Mouse (Mus musculus) retina, adult 2 months (tissue): ENCODE data around the gene Supt4a.
A peak's percentile ranks its signal among the peaks of the same experiment; 100 is the strongest.

Experiments used
- DNase-seq: peaks from one replicate; pipeline ENCODE4 v3.0.0-alpha.2; 2012; ENCODE audit warnings: low read depth, low spot score

Gene Supt4a

DNA sequence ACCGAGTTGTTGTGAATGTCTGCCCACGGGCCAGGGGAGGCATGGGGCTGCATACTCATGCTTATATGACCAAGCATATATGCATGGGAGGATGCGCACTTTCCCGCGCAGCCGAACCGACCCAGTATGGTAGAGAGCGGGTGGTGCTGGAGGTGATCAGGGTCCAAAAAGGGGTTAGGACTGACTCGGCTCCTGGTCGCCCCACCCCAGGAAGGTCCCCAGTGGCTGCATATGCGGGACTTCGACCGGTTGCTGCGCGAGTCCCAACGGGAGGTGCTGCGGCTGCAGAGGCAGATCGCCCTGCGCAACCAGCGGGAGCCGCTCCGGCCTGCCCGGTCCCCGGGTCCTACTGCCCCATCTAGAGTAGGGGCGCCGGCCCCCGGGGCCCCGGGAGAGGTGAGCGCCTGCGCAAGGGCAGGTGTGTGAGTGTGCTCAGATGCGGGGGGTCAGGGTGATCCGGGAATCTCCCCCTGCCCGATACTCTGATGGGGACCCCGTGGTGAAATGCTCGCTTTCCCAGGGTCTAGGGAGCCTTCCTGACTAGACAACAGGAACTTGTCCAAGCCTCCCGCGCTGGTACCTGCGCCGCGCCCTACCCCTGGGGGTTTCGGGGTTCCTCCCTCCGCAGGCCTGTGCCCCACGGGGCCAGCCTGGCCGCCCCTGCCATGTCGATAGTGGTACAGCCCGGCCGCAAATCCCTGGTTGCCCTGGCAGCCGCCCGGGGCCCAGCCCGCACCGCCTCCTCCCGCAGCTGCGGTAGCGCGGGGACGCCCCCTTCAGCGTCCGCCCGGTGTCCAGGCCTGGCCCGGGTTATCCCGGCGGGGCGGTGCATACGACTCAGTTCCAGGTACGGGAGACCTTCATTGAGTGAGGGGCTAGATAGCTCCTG, 26.9 kb downstream of the Supt4a start:
- DNase-seq: peak; percentile 64

DNA sequence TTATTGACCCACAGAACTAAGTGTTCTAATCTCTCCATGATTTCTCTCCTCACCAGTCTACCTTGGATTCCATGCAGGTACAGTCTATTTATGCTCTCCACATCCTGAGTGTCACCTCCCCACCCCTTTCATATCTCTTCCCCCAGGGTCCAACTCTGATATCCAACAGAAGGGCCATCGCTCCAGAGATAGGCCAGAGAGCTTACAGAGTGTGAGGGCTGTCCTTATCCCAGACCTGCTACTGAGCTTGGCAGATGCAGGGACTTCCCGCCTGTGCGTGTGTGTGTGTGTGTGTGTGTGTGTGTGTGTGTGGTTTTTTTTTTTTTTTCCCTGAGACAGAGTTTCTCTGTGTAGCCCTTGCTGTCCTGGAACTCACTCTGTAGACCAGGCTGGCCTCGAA, 31.4 kb downstream of the Supt4a start:
- DNase-seq: no peak

DNA sequence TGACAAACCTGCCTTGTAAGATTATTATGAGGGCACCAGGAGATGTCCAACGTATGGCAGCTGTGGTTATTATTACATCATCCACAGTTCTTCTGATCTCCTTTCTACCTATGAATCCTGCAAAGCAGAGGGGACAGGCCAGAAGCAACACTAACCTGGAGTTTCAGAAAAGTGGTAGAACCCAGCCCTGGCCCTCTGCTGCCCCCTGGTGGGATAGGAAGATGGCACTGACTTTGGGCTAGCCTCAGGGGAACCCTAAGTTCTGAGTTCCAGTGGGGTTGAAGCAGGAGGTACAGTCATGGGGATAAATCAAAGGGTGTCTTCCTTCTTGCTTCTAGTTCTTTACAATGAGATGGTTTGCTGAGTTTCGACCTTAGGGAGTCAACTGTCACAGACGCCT, 33.6 kb downstream of the Supt4a start:
- DNase-seq: no peak

DNA sequence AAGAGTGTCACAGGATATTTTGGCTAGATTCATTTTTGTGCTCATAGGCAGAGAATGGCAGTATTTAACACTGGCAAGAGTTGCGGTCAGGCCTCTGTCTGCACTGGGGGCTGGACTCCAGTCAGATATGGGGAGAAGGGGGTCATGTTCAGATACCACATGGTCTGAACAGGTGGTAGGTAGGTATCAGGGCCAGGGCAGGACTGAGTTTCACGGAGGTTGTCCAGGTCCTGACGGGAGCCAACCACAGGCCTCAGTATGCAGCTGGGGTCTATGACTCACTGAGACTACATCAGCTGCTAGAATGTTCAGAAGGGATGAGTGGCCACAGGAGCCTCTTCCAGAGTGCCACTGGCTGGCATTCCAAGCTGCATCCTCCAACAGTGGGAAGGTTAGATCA, 35.0 kb downstream of the Supt4a start:
- no peak for DNase-seq

DNA sequence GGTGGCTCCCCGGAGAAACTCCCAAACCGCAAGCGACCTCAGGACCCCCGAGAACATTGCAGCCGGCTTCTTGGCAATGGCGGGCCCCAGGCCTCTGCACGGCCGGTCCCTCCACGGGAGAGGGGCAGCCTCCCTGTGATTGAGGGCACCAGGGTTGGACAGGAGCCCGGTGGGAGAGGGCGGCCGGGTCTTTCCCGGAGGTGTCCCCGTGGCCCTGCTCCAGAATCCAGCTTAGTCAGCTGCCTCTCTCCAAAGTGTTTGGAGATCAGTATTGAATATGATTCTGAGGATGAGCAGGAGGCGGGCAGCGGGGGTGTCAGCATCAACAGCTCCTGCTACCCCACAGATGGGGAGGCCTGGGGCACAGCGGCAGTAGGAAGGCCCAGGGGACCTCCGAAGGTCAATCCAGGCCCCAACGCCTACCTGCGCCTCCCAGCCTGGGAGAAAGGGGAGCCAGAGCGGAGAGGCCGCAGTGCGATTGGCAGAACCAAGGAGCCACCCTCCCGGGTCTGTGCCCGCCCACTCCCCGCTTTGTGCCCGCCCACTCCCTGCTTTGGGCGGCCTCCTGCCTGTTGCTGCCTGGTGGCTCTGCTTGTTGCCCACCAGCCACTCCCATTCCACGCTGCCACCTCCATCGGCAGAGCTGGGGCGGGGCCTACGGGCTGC, 40.9 kb downstream of the Supt4a start:
- no peak for DNase-seq

DNA sequence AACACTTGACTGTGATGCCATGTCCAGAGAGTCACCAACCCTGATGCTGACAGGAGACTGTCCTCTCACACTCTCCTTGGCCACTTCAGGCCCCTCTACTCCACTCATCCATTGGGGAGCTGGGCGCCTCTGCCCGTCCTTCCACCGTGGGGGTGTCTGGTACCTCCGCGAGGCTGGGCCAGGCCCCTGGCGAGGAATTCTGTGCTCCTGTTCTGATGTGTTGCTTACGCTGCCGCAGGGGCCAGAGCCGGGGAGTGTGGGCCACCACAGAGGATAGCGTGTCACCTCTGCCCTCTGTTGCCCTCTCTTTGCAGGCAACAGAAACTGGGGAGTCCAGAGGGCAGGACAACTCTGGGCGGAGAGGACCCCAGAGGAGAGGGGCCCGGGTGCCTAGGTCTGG, 41.6 kb downstream of the Supt4a start:
- no peak for DNase-seq

DNA sequence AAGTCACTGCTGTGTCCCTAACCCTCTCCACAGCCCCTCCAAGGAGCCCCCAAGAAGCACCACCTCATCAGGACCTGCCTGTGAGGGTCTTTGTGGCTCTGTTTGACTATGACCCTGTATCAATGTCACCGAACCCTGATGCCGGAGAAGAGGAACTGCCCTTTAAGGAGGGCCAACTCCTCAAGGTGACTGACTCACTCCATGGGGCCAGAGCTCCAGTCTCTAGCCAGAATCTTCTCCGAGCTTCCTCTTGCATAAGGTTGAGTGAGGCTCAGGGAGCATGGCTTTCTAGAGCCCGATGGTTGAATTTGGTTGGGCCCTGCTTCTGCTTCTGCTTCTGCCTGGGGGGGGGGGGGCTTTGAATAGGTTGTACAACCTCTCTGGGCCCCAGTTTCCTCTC, 42.0 kb downstream of the Supt4a start:
- DNase-seq: no peak

DNA sequence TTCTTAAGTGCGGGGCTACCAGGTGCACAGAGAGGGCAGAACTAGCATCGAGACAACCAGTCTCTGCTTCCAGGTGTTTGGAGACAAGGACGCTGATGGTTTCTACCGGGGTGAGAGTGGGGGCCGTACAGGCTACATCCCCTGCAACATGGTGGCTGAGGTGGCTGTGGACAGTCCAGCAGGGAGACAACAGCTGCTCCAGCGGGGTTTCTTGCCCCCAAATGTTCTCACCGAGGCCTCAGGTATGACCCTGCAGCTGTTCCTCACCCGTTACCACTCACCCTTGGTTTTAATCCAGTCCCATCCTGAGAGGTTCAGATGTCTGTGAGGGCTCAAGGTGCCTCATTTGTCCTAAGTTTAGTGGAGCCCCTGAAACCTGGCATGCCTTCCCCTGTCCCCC, 42.8 kb downstream of the Supt4a start:
- DNase-seq: no peak

DNA sequence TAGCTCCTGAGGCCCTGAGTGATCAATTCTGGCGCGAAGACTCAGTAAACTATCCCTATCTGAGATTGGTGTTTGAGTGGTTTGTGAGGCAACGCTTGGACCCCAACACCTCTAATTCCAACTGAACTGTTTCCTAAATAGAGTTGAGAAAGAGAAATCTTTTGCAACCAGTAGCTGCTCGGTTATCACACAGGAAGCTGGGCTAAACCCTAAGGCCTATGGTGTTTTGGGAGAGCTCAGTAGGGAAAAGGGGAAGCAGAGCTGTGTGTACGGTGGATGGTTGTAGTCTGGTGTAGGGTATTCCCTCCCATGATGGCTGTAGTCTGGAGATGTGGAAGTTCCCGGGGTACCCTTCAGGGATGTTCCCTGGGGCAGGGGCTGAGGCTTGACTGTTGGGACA, 52.7 kb downstream of the Supt4a start:
- DNase-seq: no peak
